Mouse (Mus musculus) cerebellum, adult 9-11 months (tissue): ENCODE data around the gene Vmac.

Experiments
- DNase-seq: peaks from one replicate; pipeline ENCODE4 v3.0.0; 2022

The Vmac gene

DNA sequence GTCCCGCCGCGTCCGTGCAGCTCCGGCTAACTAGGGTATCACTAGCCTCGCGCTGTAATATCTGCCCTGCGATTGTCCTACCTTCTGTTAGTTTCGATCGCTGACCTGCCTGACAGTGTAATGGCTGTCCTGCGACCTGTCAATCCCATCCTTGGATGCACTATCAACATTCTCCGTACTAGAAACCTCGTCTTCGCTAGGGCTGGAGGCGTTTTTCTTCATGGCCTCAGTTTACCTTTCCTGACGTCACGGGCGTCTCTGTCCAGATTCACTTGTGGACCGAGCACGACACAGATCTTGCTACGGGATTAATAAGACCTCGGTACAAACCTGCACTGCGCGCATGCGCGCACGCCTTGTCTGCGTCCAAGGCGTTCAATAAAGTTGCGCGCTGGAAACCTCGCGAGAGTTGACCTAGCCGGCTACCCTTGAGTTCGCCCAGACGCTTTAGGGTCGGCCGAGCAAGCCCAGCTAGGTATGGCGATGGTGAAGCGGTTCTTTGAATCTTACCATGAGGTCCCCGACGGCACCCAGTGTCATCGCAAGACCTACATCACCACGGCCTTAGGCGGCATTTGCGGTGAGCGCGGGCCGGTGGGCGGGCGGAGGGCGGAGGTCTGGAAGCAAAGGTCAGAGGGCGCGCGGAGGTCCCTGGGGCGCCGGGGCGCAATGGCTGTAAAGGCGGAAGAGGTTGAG, at the start of gene Vmac, which contains the start of gene Ndufa11:
Vmac (minus strand) TSS at position 660 of the 696 bp plus-strand sequence.
Ndufa11 (plus strand) TSS at position 405 of the 696 bp plus-strand sequence.
- DNase-seq, result peak; percentile 94

DNA sequence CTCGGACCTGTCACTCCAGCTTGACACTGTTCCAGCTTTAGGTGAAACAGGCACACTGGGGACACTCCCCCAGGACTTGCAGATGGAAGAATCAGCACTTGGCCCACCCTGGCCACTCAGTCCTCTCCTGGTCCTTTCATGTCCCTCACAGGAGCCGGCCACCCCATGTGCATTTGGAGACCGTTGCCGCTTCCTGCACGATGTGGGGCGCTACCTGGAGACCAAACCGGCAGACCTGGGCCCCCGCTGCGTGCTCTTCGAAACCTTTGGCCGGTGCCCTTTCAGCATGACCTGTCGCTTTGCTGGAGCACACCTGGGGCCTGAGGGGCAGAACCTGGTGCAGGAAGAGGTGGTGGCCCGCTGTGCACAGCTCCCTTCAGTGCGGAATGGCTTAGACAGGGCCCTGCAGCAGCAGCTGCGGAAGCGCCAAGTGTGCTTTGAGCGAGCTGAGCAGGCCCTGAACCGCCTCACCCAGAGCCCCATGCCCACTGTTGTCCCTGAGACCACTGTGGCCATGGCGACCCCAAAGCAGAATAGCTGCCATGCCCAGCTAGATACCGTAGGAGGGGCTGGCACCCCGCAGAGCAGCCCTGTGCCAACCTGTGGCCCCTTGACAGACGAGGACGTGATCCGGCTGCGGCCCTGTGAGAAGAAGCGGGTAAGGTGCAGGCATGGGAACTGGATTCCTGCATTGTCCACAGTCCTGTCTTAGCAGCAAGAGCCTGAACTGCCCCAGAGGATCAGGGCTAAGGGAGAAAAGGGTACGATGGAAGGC, 49.0 kb upstream of the Vmac start:
- peak; percentile 76 for DNase-seq

DNA sequence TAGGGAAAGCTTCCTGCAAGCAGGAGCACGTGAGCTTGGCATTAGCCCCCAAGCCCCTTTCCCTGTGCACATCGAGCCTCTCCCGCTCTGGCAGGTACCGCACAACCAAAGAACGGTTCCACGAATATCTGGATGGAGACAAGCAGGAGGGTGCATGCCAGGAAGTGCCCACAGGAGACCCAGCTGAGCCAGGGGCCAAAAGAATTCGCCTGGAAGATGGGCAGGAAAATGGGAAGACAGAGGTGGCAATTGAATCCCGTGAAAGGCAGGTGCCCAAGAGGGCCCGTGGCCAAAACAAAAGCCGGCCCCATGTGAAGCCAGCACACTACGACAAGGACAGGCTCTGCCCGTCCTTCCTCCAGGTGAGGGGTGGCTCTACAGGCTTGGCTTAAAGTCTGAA, 47.6 kb upstream of the Vmac start:
- DNase-seq, result peak; percentile 88

DNA sequence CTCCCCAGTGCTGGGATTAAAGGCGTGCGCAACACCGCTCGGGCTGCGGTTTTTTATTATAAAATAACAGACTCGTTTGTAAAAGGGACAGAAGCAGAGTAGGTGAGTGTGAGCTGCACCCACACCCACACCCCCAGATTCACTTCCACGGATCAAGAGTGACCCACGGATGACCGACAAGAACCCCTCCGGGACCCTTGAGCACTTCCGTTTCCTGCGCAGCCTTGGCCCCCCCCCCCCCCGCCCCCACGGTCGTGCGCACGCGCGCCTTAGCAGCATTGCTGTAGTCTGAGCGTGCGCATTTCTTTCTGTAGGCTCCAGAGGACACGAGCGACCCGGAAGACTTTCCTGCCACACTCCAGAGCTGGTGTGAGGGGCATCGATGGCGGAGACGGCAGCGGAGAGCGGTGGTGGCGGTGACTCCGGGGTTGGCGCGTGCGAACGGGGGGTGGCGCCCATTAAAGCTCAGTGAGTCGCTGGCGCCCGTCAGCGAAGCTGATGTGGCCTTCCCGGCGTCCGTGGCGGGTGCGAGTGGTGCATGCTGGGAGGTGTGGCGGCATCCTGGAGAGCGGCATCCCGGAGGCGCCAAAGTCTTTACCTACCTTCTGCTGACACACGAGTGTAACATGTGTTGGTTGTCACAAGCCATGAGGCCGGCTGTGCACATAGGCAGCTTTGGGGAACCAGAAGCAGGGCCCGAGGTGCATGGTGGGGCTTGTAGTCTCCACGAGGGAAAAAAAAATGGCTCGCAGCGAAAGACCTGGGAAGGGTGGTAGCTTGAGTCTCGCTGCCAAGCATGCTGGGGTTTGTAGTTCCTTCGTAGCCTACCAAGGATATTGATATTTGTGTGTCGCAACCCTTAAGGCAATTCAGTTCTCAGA, 46.9 kb upstream of the Vmac start, which contains the start of gene Dus3l:
Dus3l (plus strand) TSS at position 284 of the 881 bp plus-strand sequence.
- peak; percentile 95 for DNase-seq

DNA sequence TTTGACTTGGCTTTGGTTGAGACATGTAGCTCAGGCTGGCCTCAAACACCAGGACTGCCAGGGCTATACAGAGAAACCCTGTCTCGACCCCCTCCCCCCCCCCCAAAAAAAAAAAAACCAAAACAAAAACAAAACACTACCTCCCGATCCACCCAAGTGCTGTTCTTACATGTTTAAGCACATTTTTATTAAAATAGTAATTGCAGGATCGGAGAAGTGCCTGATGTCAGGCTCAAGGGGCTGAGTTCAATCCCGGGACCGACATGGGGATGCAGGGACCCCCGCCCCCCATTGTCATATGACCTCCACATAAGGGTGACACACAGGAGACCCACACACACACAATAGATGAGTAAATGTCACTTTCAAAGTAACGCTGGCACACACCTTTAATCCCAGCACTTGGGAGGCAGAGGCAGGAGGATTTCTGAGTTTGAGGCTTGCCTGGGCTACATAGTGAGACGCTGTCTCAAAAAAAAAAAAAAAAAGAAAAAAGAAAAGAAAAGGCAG, 46.0 kb upstream of the Vmac start:
- DNase-seq, result peak; percentile 72

DNA sequence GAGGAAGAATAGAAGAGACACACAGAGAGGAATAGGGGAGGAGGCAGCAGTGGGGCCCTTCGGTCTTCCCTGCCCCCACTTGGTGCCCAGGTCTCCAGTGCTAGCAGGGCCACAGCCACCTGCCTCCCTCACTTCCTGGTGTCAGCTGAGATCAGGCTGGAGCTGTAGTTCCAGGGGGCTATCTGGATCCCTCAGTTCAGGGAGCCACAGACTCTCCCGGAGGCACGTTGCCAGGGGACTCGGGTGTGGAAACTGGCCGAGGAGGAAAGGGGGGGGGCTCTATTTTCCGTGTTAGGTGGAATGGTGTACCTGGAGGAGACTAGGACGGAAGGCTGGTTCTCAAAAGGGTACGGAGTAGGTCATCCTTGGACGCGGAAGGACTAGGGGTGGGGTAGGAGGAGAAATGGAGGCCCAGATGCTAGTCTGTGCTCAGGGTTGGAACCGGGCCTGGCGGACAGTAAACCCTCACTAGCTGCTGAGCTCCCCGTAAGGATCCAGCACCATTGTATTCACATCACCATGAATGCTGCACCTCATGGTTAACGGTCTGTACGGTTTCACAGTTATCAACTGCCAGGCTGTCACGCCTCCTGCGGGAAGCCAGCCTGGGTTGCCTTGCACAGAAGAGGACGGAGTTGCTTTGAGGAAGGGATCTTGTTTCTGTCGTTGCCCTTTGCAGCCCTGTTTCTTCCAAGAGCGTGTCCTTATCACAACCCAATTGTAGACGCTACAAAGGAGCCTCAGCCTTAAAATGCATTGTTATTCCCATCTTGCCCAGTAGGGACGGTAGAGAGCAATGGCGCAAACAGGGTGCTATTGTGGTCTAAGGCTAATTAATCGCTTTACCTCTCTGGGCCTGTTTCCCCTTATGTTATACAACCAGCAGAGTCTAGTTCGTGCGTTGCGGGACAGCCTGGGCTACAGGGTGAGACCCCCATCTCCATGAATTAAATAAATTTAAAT, 45.2 kb upstream of the Vmac start:
- peak; percentile 79 for DNase-seq

DNA sequence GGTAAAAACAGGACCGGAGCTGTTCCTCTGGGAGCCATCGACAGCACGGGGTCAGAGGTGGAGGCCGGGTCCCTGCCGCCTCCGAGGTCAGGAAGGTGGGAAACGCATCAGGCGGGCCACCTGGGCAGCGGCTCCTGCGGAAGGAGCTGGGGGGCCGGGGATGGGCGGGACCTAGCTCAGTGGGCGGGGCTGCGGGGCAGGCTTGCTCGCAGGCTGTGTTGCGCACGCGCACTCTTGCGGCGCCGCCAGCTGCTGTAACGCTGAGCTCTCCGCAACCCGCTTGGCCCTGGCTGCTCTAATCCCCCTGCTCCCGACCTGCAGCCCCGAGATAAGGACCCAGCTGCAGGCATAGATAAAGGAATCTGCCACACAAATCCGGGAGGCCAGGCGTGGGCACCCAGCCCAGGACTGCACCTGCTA, 44.2 kb upstream of the Vmac start:
- DNase-seq, result peak; percentile 90

DNA sequence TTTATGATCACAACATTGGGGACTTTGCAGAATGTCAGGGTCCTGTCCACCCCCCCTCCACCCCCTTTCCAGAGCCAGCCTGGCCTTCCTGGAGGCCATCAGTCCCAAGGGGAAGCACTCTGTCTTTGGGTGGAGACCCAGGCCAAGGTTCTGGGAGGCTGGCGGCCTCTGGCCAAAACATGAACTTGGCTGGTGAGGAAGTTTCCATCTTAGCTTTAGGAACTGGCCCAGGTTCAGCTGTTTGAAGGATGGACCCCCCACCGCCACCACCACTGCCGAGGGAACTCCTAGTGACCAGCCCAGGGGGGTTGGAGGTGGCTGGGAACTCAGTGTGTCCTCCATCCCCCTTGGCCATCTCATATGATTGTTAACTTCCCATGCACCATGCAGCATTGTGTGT, 43.3 kb upstream of the Vmac start:
- peak; percentile 69 for DNase-seq

DNA sequence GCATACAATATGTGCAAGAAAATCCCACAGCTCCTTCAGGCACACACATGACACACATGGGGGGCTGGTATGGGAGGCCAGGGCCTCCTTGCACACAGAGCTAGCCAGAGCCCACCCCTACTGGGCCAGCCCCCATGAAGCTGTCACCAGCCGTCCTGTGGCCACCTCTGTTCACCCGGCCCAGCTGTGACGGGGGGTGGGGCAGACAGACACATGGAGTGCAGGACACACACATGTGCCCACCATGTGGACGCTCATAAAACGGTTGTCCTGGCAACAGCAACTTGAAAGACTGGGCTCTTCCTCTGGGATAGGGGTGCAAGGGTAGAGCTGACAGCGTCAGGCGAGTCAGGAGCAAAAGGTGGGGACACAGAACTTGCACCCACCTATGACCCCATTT, 41.4 kb upstream of the Vmac start:
- peak; percentile 50 for DNase-seq

DNA sequence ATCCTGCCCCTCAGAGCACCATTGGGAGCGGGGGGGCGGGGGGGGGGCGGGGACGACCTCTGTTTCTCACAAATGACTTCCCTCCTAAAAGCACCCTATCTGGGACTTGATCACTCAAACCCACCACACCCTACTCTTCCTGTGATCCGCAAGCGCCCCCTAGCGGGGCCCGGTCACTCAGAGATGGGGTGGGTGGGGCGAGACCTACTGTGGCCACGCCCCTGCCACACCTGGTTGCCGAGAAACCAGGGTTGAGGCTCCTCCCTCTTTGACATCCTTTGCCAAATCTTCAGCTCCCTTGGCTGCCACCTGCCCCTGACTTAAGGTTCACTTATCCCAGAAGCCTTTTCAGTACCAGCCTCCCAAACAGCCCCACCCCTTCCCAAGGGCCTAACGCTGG, 40.3 kb upstream of the Vmac start:
- peak; percentile 72 for DNase-seq

DNA sequence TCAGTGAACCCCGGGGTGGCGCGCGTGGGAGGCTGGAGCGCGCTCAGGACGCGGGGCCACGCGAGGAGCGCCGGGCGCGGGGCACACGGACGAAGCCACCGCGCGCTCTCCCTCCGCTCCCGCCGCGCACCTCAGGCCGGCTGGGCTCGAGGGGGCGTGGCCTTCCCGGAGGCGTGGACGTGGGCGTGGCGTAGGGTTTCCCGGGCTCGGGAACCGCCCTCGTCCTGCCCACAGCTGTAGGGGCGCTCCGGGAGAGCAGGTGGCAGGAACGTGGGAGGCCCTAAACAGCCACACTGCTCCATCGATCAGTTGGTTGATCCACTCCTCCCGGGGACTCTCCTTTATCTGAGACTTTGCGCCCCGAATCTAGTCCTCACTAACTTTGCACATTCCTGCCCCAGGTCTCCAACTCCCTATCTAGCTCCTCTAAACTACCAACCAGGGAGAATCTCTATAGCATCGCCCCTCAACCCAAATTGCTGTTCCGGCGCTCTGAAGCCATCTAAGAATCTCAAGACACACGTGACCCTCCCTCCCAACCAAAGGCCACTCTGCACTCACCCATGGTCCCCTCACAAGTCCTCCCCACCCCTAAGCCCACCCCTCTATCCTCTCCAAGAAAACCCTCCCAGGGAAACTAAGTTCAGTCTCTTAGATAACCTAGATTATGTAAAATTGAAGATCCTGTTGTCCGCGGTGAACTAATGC, 39.7 kb upstream of the Vmac start, which contains the start of gene Nrtn:
Nrtn (minus strand) TSS at position 115 of the 708 bp plus-strand sequence.
- DNase-seq, result peak; percentile 39

DNA sequence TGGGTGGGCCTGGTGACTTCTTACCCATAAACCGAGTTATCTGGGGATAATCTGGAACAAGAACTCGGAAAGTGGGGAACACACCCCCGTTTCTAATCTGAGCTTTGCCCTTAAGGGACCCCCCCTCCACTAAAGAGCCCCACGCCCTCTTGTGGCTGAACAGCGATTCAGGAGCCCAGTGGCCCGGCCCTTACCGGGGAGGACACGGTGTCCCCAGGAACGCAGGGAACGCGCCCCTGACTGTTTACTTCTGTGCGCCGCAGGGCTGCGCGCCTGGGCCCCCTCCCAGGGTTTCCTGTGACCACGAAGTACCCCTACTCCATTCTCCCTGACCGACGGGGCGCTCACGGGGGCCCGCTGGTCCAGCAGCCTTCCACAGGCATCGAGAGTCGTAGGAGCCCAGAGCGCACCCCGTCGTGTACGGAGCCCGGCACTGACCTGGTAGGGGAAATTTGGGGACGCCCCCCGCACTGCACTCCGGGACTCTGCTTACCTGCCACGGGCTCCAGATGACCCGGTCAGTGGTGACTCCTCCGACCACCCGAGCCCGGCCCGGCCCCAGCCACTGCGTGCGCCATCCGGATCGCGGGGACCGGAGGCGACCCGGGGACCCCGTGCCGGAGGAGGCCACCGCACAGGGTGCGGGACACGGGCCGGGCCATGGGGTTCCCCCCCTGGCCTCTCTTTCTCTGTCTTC, 39.0 kb upstream of the Vmac start:
- no peak for DNase-seq

DNA sequence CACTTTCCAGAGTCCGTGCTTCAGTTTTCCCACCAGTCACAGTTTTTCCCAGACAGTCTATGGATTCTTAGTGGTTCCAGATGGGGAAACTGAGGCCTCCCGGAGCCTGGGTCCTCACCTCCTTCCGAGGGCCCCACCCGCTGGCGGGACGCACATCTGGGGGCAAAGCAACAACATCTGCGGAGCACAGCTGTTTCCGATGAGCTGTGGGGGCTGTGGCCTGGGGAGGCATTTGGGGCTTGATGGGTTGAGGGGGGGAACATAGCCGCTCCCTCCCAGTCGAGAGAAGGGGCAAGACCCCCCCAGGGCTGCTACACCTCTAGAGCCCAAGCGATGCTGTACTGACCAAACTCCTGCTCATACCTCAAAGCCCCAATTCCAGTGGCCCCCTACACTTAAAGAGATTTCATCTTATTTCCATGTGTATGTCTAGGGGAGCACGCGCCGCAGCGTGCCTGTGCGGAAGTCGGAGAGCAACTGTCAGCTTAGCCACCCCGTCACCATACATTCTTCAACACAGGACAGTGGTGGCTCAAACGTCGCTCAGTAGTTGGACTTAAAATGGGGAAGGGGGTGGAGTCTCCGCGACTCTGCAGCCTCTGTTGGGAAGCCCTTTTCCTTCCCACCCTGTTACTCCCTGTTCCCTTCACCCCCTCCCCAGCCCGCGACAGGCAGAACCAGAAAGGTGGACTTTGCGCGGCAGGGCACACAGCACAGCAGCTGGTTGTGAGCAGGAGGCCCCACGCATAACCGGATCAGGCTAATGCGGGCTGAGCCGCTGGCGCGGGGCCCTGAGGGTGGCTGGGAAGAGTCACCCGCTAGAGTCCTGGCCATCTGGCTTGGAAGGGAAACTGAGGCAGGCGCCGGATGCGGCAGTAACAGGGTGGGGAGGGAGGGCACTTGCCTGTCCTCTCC, 36.7 kb upstream of the Vmac start:
- DNase-seq, result no peak

DNA sequence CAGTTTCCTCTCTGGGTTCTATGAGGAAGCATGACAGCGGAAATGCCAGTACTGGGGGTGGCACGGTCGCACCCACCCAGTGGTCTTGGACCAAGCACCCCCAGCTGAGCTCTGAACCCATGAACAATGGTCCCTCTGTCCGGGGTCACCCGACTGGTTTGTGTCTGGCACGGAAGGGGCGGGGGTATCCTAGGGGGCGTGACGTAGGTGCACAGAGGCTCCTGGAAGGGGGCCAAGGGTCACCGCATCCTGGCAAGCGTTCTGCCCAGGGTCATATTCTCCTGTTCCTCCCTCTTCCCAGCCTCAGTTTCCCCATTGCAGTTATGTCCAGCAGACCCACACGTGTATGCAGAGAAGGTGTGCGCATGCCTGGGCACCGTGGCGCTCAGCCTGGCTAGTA, 35.6 kb upstream of the Vmac start:
- no peak for DNase-seq

DNA sequence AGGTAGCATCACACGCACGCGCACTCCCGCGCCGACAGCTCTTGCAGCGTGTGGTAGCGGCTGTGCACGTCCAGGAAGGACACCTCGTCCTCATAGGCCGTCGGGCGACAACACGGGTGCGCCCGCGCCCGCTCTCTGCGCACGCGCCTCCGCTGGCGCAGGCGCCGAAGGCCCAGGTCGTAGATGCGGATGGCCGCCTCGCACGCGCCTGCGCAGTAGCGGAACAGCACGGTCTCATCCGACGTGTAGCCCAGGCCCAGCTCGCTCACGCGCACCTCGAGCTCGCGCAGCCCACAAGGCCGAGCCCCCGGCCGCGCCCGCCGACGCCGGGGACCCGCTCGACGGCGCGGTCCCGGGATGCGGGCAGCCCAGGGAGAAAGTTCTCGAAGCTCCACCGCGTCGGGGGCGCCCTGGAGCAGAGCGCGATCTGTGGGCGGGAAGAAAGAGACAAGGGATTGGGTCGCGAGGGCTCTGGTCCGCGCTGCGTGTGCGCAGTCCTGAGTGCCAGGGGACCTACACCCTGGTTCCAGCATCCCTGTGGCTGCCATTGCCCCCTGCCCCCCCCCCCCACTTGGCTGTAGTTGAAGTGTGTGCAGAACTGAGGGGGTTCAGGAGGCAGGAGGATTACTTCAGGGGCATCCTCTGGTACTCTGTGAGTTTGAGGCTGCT, 33.7 kb upstream of the Vmac start:
- DNase-seq, result no peak

DNA sequence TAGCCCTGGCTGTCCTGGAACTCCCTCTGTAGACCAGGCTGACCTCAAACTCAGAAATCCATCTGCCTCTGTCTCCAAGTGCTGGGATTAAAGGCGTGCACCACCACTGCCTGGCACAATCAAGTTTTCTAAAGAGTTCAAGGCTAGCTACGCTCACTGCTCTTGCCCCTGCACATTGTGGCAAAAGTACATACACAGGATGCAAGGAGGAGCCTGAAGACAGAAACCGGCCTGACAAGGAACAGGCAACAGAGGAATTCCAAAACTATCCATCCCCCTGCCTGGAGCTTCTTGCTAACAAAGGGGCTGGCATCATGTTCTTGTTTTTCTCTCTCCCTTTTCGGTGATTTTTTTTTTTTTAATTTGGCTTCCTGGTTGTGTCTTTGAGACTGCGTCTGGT, 26.4 kb upstream of the Vmac start:
- DNase-seq, result no peak

DNA sequence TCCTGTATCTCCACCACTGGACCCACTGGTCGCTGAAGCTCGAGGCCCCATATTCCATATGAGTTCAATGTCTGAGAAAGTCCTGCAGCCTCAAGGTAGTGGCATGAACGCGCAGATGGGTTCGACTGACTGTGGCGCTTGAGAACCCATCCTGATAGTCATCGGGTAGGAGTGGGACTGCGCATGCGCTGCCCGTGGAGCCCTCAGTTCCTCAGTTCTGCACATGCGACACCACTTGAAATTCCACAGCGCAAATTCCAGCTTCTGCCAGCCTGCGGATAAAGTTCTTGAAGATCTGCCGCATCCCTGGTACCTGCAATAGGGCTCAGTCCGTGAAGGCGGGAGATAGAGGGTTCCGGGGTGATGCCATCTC, 23.0 kb upstream of the Vmac start:
- no peak for DNase-seq

DNA sequence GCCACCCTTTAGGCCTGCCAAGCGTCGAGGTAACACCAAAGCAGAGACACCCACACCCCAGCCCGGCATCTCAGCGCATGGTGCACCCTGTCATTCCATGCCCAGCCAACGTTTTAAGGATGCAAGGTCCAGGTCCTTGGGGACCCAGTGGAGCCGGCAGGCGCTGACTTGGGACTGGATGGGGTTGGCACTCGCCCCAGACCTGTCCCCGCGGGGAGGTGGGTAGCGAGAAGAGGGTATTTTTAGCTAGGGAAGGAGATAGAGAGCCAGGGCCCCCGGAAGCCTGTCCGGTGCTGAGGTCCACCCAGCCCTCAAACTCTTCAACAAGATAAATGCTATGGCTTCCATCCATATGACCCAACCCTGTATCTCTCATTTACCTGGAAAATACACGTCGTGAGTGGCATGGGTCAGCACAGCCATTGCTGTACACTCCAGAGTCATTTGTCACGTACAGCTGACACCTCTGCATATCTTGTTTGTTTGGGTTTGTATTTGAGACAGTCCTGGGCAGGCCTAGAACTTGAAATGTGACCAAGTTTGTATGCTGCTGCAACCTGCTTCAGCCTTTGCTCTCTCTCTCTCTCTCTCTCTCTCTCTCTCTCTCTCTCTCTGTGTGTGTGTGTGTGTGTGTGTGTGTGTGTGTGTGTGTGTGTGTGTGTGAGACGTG, 22.4 kb upstream of the Vmac start:
- no peak for DNase-seq
